Mouse (Mus musculus) frontal cortex, postnatal 25 days (tissue): ENCODE results near the gene Zfp212.
"Not testable (repeated sequence)": the region's sequence is repeated elsewhere in the genome, so short reads cannot be mapped to it uniquely, and the experiment has no call there.

Source experiments
- DNase-seq, 2 experiments: peaks; one replicate each; pipeline ENCODE4 v3.0.0; 2022; ENCODE audit warnings: low spot score in 2 of 2

Zfp212 gene

GRCm38 (mm10) chr6:47942461-47942860, 22.2 kb downstream of the Zfp212 start:
- DNase-seq = no peak

DNA sequence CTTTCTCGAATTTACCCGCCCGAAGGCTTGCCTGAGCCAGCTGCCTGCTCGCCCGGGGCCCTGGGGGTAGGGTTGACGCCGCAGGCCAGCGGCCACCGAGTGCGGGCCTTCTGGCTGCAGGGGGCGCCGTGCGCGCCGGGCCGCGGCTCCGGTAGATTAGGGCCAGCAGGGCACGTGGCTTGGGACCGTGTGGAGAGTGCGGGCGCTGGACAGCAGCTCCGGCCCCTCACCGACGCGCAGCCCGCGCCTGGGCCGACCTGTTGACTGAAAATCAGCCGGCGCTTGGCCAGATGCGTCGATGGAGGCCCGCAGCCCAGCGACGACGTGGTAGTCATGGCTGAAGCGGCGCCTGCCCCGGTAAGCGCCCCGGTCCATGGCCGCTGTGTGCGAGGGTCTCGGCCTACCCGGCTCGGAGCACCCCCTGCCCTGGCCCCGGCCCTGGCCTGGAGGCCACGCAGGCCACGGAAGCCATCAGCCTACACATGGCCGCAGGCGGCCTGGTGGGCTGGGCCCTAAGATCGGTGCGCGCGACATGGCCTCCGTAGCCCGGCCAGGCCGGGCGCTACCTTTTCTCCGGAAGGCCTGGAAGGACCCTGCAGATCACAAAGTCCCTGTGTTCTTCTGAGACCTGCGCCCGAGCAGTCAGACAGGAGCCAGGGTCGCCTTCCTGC, 22.9 kb downstream of the Zfp212 start:
- peak; percentile 29 to 34 for DNase-seq

DNA sequence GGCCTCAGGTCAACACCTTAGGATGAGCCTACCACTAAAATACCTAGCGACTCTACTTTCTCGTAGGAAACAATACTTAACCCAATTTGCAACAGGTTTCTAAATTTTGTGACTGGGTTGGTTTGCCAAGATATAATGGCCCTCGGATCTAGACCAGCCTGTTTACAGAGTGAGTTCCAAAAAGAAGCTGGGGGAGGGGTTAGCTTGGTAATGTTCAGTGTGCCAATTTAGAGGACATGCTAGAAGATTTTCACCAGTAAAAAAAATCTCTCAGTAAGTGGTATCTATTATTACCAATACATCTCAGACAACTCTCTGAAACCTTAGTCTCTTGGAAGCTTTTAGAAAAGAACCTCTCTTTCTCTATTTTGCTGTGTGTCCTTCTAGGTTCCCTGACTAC, 23.4 kb downstream of the Zfp212 start:
- no peak for DNase-seq

DNA sequence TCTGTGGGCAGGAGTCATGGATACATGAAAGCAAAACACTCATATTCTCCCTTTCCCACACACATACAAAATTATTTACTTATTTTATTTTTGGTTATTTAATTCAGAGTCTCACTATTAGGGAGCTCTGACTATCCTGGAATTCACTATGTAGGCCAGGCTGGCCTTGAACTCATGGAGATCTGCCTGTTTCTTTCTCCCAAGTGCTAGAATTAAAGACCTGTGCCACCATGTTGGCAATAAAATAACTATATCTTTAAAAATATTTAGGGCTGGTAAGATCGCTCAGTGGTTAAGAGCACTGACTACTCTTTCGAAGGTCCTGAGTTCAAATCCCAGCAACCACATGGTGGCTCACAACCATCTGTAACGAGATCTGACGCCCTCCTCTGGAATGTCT, 27.1 kb downstream of the Zfp212 start:
- no peak for DNase-seq

DNA sequence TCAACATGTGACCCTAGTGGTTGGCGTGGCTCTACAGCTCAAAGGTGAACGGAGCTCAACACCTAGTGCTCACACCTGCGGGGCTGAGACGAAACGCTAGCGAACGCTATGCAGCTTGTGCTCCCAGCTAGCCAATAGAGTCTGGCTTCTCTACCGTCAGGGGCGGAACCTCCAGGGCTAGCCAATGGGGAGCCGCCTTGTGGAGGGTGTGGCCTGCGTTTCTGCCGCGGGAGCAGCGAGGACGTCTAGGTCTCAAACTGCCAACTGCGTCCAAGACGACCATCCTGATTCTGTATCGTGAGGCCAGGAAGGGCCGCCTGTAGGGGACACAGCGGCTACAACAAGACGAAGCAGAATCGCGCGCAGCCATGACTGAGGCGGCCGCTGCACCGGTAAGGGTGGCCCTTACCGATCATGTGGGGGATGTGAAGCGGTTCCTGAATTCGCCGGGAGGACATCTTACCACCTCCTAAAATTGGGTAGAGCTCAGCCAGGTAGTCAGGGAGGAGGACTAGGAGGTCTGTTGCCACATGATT, 33.0 kb downstream of the Zfp212 start, which contains the start of gene Zfp956:
Zfp956 (plus strand) TSS at position 200 of the 536 bp plus-strand sequence.
- peak; percentile 81 to 87 for DNase-seq

DNA sequence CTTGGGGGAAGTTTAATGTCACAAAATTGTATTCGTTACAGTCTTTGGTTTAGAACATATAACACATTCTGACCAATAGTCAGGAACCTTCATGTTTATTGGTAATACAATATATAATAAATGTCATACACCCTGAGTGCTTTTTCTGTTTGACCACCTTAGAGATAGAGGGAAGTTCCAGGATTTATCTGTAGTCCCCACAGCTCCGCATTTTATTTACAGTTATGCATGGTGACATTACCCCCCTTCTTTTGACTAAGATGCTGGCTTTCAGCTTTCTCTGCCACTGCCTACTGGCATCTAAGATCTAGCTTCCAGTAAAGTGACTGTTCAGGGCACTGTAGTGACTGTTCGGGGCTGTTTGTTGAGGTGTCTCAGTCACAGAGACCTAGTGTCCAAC, 34.1 kb downstream of the Zfp212 start:
- no peak for DNase-seq

GRCm38 (mm10) chr6:47957816-47958215, 37.5 kb downstream of the Zfp212 start:
- no peak for DNase-seq

DNA sequence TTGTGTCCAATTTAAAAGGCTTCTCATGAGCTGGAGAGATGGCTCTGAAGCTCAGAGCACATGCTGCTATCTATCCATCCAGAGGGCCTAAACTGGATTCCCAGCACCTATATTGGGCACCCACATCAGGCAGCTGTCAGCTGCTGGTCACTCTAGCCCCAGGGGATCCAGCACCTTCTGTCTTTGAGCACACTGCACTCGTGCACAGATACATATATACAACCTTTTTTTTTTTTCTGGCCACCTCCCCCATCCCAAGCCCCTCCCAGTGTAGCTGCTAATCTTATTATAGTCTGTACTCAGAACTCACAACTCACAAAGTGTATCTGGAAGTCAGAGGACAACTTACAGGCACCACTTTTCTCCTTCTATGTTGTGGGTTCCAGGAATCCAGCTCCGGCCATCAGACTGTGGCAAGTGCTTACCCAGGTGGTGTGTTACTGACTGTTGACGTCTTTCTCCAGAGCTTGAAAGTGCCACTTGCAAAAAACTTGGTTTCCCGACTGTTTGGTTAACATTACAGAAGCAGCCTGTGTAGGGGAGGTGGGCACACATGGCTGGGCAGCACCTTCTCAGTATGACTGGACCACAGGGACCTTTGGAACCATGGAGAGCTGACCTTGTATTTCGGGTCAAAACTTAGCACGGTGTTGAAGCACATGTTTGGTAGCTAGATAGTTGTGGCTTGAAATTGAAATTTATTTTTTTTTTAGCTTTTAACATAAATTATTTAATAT, 40.6 kb downstream of the Zfp212 start:
- no peak for DNase-seq

GRCm38 (mm10) chr6:47963051-47963450, 42.8 kb downstream of the Zfp212 start:
- DNase-seq = no peak

GRCm38 (mm10) chr6:47968166-47968565, 47.9 kb downstream of the Zfp212 start:
- DNase-seq = not testable (repeated sequence)

DNA sequence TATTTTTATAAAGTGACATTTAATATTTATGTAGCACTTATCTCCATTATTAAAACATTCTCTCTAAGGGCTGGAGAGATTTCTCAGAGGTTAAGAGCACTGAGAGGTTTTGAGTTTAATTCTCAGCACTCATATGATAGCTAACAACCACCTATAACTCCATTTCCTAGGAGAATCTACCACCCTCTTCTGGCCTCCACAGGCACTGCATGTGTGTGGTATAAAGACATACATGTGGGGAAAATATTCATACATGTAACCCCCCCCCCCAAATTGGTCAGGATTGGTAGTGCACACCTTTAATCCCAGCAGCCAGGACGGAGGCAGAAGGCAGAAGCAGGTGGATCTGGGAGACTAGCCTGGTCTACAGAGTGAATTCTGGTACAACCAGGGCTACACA, 54.3 kb downstream of the Zfp212 start:
- no peak for DNase-seq

DNA sequence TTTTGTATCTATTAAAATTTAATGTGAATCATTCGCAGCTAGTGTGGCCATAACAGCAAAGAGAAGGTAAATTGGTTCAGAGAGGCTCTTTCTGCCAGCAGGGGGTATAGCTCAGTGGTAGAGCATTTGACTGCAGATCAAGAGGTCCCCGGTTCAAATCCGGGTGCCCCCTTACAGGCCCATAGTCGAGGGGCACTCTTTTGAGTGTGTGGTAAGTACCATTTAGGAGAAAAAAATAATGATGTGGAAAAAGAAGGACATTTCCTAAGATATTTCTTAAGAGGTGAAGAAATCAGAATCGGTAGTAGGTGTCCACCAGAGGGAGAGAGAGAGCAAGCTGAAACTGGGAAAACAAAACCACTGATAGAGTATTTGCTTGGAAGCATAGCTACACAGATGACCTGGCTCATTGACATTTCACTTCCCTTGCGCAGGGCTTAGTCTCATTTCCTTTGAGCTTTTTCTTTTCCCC, 58.7 kb downstream of the Zfp212 start:
- peak; percentile 60 to 68 for DNase-seq
